In genomic region chr11:63936641-63937040, GRCm38 (mm10) we compare ENCODE assay signal across 21 mouse cellular contexts. TPM values are rescaled to one million over a fixed set of nuclear protein-coding genes. Genes with fewer than 3 reads are reported as not detected.
A peak's percentile ranks its signal among the peaks of the same experiment; 100 is the strongest.
DNase-seq lines count a peak whose midpoint lies in the region; ATAC-seq and TF ChIP-seq lines count a peak whose summit lies in the region.
"Had no signal": no experiment of that assay in that cellular context is flagged by ENCODE, and none has a peak within 500 bp of the region (broad histone marks: within the 10 kb centered on the region; RNA-seq: fewer than 3 reads in every experiment).

No protein-coding gene starts in this region.

- H3K27ac ChIP-seq in left cerebral cortex, adult 2 months = no peak overlapping the region
- H3K27ac ChIP-seq: embryonic facial prominence, embryonic 10.5 days; embryonic facial prominence, embryonic 12.5 days; forebrain, embryonic 13.5 days; forebrain, embryonic 15.5 days had no signal

- intact Hi-C loops in left cerebral cortex, adult 2 months (cut with DNase I) = no loop called here

- no peak overlapping the region for H3K4me3 ChIP-seq in left cerebral cortex, adult 2 months
- H3K4me3 ChIP-seq: embryonic facial prominence, embryonic 10.5 days; embryonic facial prominence, embryonic 12.5 days; forebrain, embryonic 13.5 days; forebrain, embryonic 15.5 days had no signal

- DNase-seq in ES-CJ7 (ENCODE audit: low read depth, low spot score) (peak; percentile 51), R1 (ENCODE audit: low read depth, low spot score) (peak; percentile 72)
- no peak for DNase-seq in right cerebral cortex, postnatal 4 days
- no peak for DNase-seq in left cerebral cortex, adult 2 months (ENCODE audit: extremely low spot score in 1 of 2, low spot score in 2 of 2)
- DNase-seq: adrenal gland, adult 8-10 months; adrenal gland, postnatal 14 days; adrenal gland, postnatal 36 days; cerebellum, adult 11-12 months; cerebellum, adult 2 months; cerebellum, adult 9-10 months; cerebellum, postnatal 10 days; cerebellum, postnatal 25 days; forebrain, postnatal 0 days had no signal

- no peak for TF ChIP-seq CTCF in left cerebral cortex, adult 2 months (IDR thresholded peaks at IDR 0.05)

- ATAC-seq in inflammation-experienced regulatory T-cells, adult 6 months = no peak
- ATAC-seq: activated CD4-positive, CD25-positive, alpha-beta regulatory T cell, adult 4 months; forebrain, embryonic 13.5 days; forebrain, embryonic 15.5 days; forebrain, postnatal 0 days; Patski had no signal

RNA-seq across cellular contexts. Expression of gene Hs3st3b1, which starts 14.6 kb away (rescaled TPM):
- 1 to 10 TPM; 3.8 to 5.8 (median 3.8) TPM for polyA plus RNA-seq in inflammation-experienced regulatory T-cells, adult 6 months (2017; shearing (Covaris generic))
- total RNA-seq in left cerebral cortex, adult 2 months (2021) = 1 to 10 TPM; 1.1 to 1.2 TPM
- polyA plus RNA-seq: G1E had no signal

Comparison
In these comparisons a context has a peak if more than half of its experiments do, and no peak if none do; other contexts are left out.
1. DNase-seq: peak in ES-CJ7 (single experiment) and R1 (single experiment); none in right cerebral cortex, postnatal 4 days (single experiment) and left cerebral cortex, adult 2 months (0 of 2).